Mouse (Mus musculus): ENCODE measurements around the gene Ell3. TPM values are rescaled to one million over a fixed set of nuclear protein-coding genes. Genes with fewer than 3 reads are reported as not detected.
A peak's percentile ranks its signal among the peaks of the same experiment; 100 is the strongest.

The Ell3 gene
- polyA plus RNA-seq, 1 experiment from 2014 or later, result 1.9 TPM

DNA sequence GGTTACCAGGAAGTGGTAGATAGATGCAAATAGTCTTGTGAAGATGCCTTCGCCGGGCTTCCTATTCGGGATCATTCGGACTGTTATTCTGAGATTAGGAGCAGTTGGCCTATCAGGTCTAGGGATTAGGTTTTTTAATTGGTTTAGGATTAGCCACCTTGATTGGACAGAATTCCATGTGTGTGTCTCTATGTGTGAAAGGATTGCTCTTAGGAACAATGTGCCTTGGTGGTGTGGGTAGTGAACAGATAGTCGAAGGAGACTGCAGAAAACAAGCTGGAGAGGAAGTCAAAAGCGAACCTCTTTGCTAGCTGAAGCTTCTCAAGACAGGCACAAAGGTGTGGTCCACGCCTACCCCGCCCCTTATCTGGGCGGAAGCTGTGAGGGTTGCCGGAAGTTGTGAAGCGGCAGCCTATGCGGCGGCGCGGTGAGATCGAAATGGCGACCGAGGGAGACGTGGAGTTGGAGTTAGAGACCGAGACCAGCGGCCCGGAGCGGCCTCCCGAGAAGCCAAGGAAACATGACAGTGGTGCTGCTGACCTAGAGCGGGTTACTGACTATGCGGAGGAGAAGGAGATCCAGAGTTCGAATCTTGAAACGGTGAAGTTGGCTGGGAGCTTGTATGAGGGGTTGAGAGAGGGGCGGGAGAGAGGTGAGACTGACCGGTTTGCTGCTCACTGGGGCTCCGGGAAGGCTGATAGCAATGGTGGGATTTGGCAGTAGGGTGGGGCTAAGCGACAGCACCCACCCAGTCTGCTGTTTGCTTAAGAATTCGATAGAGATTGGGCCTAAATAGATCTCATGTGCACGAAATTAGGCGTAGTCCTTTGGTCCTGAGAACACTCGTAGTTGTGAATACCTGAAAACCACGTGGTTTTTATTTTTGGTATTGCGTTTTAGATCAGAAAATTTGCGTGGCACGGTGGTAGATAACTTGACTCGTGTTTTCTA, 12.9 kb upstream of the Ell3 start, which contains the start of gene Serinc4:
Gene Serinc4, minus strand, starts transcription at position 90 of the 951 bp plus-strand sequence.
- Histone ChIP-seq H3K9me3 (no peaks in the 10 kb centered on the region), H3K9ac (replicated peaks) (peak within 1 kb of the TSS; percentile 73), H3K4me1 (peaks cover 16% of the 10 kb centered on the region), H3K4me2 (replicated peaks) (peak within 1 kb of the TSS; percentile 57), H3K27me3 (no peaks in the 10 kb centered on the region), H3K36me3 (peaks cover 37% of the 10 kb centered on the region), H3K27ac (replicated peaks) (peak within 1 kb of the TSS; percentile 80), H3K4me3 (peak within 1 kb of the TSS; percentile 71)
- peak; percentile 93 for ATAC-seq (replicated peaks)
- 3% methylated on average over 41 of the region's 41 CpGs for WGBS

DNA sequence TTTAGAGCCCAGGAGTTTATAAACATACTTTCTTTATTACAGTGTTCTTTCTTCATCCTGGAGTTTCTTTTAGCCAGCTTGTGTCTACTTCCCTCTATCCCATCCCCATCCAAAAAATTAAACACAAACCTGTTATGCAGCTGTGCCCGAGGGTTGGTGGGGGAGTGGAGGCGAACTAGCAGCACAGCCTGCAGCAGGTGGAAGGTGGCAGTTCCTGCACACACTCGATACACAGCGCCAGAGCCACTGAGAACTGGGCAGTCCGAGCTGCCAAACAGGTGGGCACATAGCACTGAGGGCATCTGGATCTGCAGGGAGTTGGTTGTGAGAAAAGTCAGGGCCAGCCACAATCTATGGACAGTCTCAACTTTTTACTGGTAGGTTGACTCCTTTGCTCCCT, 11.5 kb upstream of the Ell3 start:
- H3K4me2 ChIP-seq (replicated peaks), result no peak overlapping the region
- no peak for ATAC-seq (replicated peaks)
- H3K9ac ChIP-seq (replicated peaks), result no peak overlapping the region
- H3K4me1 ChIP-seq, result peaks cover 26% of the 10 kb centered on the region
- H3K27me3 ChIP-seq, result no peaks in the 10 kb centered on the region
- 84% methylated on average over 5 of the region's 5 CpGs for WGBS
- peaks cover 39% of the 10 kb centered on the region for H3K36me3 ChIP-seq
- H3K27ac ChIP-seq (replicated peaks), result no peak overlapping the region
- no peak overlapping the region for H3K4me3 ChIP-seq
- no peaks in the 10 kb centered on the region for H3K9me3 ChIP-seq

- Histone ChIP-seq H3K4me3 (no peak overlapping the region), H3K27me3 (no peaks in the 10 kb centered on the region), H3K9me3 (no peaks in the 10 kb centered on the region), H3K4me2 (replicated peaks) (no peak overlapping the region), H3K27ac (replicated peaks) (no peak overlapping the region), H3K4me1 (peaks cover 32% of the 10 kb centered on the region), H3K36me3 (peaks cover 23% of the 10 kb centered on the region), H3K9ac (replicated peaks) (no peak overlapping the region)
- ATAC-seq (replicated peaks), result no peak
- WGBS, result 91% methylated on average over 6 of the region's 6 CpGs
Observed at GRCm38 (mm10) chr2:121453917-121454316, 9.8 kb upstream of the Ell3 start.

GRCm38 (mm10) chr2:121452990-121453389, 8.9 kb upstream of the Ell3 start, which contains the start of gene Hypk:
Hypk (plus strand) TSS chr2:121453290.
- H3K27me3 ChIP-seq, result no peaks in the 10 kb centered on the region
- no peak within 1 kb of the TSS for H3K27ac ChIP-seq (replicated peaks)
- WGBS, result 81% methylated on average over 4 of the region's 4 CpGs
- ATAC-seq (replicated peaks), result no peak
- H3K36me3 ChIP-seq, result peaks cover 16% of the 10 kb centered on the region
- H3K4me2 ChIP-seq (replicated peaks), result no peak within 1 kb of the TSS
- H3K4me1 ChIP-seq, result peaks cover 35% of the 10 kb centered on the region
- no peak within 1 kb of the TSS for H3K9ac ChIP-seq (replicated peaks)
- no peak within 1 kb of the TSS for H3K4me3 ChIP-seq
- no peaks in the 10 kb centered on the region for H3K9me3 ChIP-seq

GRCm38 (mm10) chr2:121452361-121452760, 8.3 kb upstream of the Ell3 start:
- no peak overlapping the region for H3K9ac ChIP-seq (replicated peaks)
- 88% methylated on average over 4 of the region's 4 CpGs for WGBS
- no peak overlapping the region for H3K27ac ChIP-seq (replicated peaks)
- peaks cover 16% of the 10 kb centered on the region for H3K36me3 ChIP-seq
- no peak overlapping the region for H3K4me2 ChIP-seq (replicated peaks)
- H3K9me3 ChIP-seq, result no peaks in the 10 kb centered on the region
- no peaks in the 10 kb centered on the region for H3K27me3 ChIP-seq
- peaks cover 30% of the 10 kb centered on the region for H3K4me1 ChIP-seq
- no peak for ATAC-seq (replicated peaks)
- no peak overlapping the region for H3K4me3 ChIP-seq

DNA sequence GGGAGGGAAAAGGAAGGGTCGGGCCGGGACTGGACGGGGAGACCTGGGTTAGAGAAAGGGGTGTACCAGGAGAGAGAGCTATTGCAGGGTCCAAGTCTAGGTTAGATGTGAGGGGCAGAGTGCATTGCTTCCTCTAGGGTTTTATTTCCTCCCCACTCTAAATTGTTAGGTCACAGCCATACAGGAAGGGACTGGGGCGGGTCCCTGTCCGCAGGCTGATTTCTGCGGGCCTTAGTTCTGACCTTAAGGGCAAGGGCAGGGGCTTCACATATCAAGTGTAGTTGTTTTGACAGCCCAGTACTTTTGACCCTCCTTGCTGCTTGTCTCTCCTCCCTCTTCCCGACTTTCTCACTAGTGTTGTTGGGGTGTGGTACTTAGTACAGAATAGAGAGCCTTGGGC, 6.0 kb upstream of the Ell3 start:
- peak overlapping the region; percentile 73 for H3K4me2 ChIP-seq (replicated peaks)
- no peaks in the 10 kb centered on the region for H3K27me3 ChIP-seq
- H3K9ac ChIP-seq (replicated peaks), result peak overlapping the region; percentile 81
- H3K4me1 ChIP-seq, result peaks cover 23% of the 10 kb centered on the region
- peak overlapping the region; percentile 95 for H3K27ac ChIP-seq (replicated peaks)
- peak; percentile 8; the same call in 1 of the 2 replicates for ATAC-seq (replicated peaks)
- 3% methylated on average over 7 of the region's 7 CpGs for WGBS
- H3K9me3 ChIP-seq, result no peaks in the 10 kb centered on the region
- peak overlapping the region; percentile 69 for H3K4me3 ChIP-seq
- H3K36me3 ChIP-seq, result peaks cover 16% of the 10 kb centered on the region

DNA sequence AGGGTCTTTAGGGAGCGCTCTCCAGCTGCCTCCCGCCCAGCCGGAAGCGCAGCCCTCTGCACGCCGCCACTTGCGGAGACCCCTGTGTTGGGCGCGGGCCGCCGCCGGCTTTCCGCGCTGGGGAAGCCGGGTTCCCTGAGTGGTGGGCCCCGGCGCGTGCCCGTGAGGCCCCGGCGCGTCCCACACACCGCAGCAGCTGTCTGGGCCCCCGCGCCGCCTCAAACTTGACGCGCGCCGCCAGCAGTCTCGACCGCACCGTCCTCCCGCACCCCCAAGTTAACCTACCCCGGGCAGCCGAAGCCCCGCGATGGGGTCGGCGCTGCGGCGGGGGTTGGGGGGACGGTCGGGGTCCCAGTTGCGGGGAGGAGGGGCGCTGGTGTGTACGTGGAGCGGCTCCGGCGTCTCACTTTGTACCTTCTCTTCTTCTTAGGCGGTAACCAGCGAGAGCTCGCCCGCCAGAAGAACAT, 5.5 kb upstream of the Ell3 start:
- Histone ChIP-seq H3K9me3 (no peaks in the 10 kb centered on the region), H3K27me3 (no peaks in the 10 kb centered on the region), H3K36me3 (peaks cover 16% of the 10 kb centered on the region), H3K4me3 (peak overlapping the region; percentile 69), H3K4me2 (replicated peaks) (peak overlapping the region; percentile 73), H3K4me1 (peaks cover 23% of the 10 kb centered on the region), H3K9ac (replicated peaks) (peak overlapping the region; percentile 81), H3K27ac (replicated peaks) (peak overlapping the region; percentile 95)
- ATAC-seq (replicated peaks), result peak; percentile 83
- 1% methylated on average over 48 of the region's 54 CpGs for WGBS

DNA sequence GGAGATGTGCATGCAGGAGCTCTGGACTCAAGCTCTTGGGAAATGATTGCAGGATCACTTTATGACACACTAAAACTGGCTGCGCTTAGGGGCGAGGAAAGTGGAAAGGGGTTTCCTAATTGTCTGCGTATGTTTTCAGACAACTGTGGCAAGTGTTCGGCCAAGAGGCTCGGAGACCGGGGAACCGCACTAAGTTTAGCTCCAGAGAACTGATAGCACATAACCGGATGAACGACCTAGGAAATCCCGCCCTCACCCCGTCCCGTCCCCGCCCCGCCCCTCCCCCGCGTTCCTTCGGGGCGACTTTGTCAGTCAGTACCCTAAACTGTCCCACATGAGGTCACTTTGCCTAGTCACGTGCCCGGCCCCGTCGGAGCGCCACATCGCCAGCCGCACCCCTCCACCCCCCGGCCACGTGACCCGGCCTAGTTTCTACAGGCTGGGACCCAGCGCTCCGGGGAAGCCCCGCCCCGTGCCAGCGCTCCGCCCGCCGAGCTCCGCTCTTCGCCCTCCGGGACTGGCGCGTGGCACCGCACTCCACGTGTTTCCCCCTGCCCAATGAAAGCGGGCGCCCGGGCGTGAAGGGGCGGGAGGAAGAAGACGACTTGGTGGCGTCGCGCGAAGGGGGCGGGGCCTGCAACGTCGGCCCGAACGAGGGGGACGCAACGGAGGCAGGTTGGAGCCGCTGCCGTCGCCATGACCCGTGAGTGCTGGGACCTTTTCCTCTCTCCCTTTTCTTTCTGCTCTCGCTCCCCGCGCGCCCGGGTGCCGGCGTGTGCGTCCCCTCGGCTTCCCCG, 4.9 kb upstream of the Ell3 start, which contains the start of gene Serf2:
Gene Serf2, plus strand, starts transcription at position 457 of the 797 bp plus-strand sequence.
- under 1% methylated on average over 65 of the region's 74 CpGs for WGBS
- peaks cover 16% of the 10 kb centered on the region for H3K36me3 ChIP-seq

GRCm38 (mm10) chr2:121448136-121448535, 4.1 kb upstream of the Ell3 start:
- no peak for ATAC-seq (replicated peaks)
- H3K4me2 ChIP-seq (replicated peaks), result peak overlapping the region; percentile 68
- H3K4me3 ChIP-seq, result peak overlapping the region; percentile 69; the same call in 1 of the 2 replicates
- peak overlapping the region; percentile 17; the same call in 1 of the 2 replicates for H3K9ac ChIP-seq (replicated peaks)
- H3K36me3 ChIP-seq, result peaks cover 13% of the 10 kb centered on the region
- WGBS, result 20% methylated on average over 9 of the region's 9 CpGs
- H3K4me1 ChIP-seq, result peaks cover 24% of the 10 kb centered on the region
- peak overlapping the region; percentile 95 for H3K27ac ChIP-seq (replicated peaks)
- no peaks in the 10 kb centered on the region for H3K27me3 ChIP-seq
- H3K9me3 ChIP-seq, result no peaks in the 10 kb centered on the region

More for the DNA sequence above, 4.9 kb upstream of the Ell3 start, which contains the start of gene Serf2:
- H3K9ac ChIP-seq (replicated peaks), result peak within 1 kb of the TSS; percentile 81
- H3K4me1 ChIP-seq, result peaks cover 23% of the 10 kb centered on the region
- peak; percentile 99 for ATAC-seq (replicated peaks)
- peak within 1 kb of the TSS; percentile 95 for H3K27ac ChIP-seq (replicated peaks)
- no peaks in the 10 kb centered on the region for H3K9me3 ChIP-seq
- peak within 1 kb of the TSS; percentile 69 for H3K4me3 ChIP-seq
- H3K27me3 ChIP-seq, result no peaks in the 10 kb centered on the region
- H3K4me2 ChIP-seq (replicated peaks), result peak within 1 kb of the TSS; percentile 73

- Histone ChIP-seq H3K36me3 (peaks cover 8% of the 10 kb centered on the region), H3K4me2 (replicated peaks) (no peak overlapping the region), H3K27me3 (peaks cover 9% of the 10 kb centered on the region; the same call in 1 of the 2 replicates), H3K4me3 (no peak overlapping the region), H3K9ac (replicated peaks) (no peak overlapping the region), H3K27ac (replicated peaks) (no peak overlapping the region), H3K9me3 (no peaks in the 10 kb centered on the region), H3K4me1 (peaks cover 36% of the 10 kb centered on the region)
- no peak for ATAC-seq (replicated peaks)
- 92% methylated on average over 3 of the region's 3 CpGs for WGBS
Observed at GRCm38 (mm10) chr2:121447006-121447405, 2.9 kb upstream of the Ell3 start.

DNA sequence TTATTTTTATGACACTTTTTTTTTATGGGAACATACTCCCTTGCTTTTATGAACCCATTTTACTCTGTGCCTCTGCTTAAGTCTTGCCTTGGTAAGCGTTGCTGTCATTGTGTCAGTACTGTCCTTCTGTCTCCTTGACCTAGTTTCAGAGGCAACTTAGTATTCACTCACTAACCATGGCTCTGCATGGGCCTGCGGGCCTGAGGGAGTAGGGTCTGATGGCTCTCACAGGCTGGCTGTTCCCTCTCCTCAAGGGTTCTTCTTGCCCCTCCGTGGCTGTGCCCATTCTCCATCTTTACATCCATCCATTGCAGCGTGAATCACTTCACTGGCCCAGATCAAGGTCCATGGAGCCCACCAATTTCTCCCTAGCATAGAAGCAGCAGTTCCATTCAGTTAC, 2.4 kb upstream of the Ell3 start:
- H3K27me3 ChIP-seq, result peaks cover 11% of the 10 kb centered on the region; the same call in 1 of the 2 replicates
- no peaks in the 10 kb centered on the region for H3K9me3 ChIP-seq
- H3K36me3 ChIP-seq, result peaks cover 6% of the 10 kb centered on the region
- H3K4me2 ChIP-seq (replicated peaks), result no peak overlapping the region
- no peak overlapping the region for H3K27ac ChIP-seq (replicated peaks)
- ATAC-seq (replicated peaks), result no peak
- H3K9ac ChIP-seq (replicated peaks), result no peak overlapping the region
- 83% methylated on average over 4 of the region's 4 CpGs for WGBS
- H3K4me1 ChIP-seq, result peaks cover 36% of the 10 kb centered on the region
- H3K4me3 ChIP-seq, result no peak overlapping the region

All from forebrain, embryonic 15.5 days (tissue).